Mouse (Mus musculus) right cerebral cortex, adult 18-20 months (tissue): ENCODE results near the gene Hic2.
"Not testable (repeated sequence)": the region's sequence is repeated elsewhere in the genome, so short reads cannot be mapped to it uniquely, and the experiment has no call there.

Source experiments
- DNase-seq: peaks from one replicate; pipeline ENCODE4 v3.0.0; 2022; ENCODE audit warnings: mixed read lengths

Hic2 gene

GRCm38 (mm10) chr16:17232794-17233701, at the start of gene Hic2:
Gene Hic2 (plus strand): TSS chr16:17233572.
- DNase-seq, result peak; percentile 92

- no peak for DNase-seq
These were observed 47.9 kb upstream of the Hic2 start for GRCm38 (mm10) chr16:17185475-17185874.

GRCm38 (mm10) chr16:17193823-17194222, 39.5 kb upstream of the Hic2 start:
- DNase-seq, result no peak

GRCm38 (mm10) chr16:17200121-17200952, 33.0 kb upstream of the Hic2 start:
- peak; percentile 10 for DNase-seq

GRCm38 (mm10) chr16:17200953-17201707, 32.2 kb upstream of the Hic2 start:
- peak; percentile 90 for DNase-seq

- peak; percentile 33 for DNase-seq
These were observed 31.4 kb upstream of the Hic2 start for GRCm38 (mm10) chr16:17201977-17202376.

GRCm38 (mm10) chr16:17202549-17202948, 30.8 kb upstream of the Hic2 start, which contains the start of gene Ube2l3:
Gene Ube2l3 (minus strand): TSS chr16:17202649.
- DNase-seq, result no peak

- no peak for DNase-seq
These were observed 28.4 kb upstream of the Hic2 start for GRCm38 (mm10) chr16:17204990-17205389.

- DNase-seq, result peak; percentile 86
These were observed 24.7 kb upstream of the Hic2 start, which contains the start of gene Rimbp3 for GRCm38 (mm10) chr16:17208389-17209361. Gene Rimbp3 (plus strand): TSS chr16:17208603.

GRCm38 (mm10) chr16:17209404-17209960, 23.9 kb upstream of the Hic2 start:
- peak; percentile 7 for DNase-seq

- peak; percentile 85 for DNase-seq
These were observed 23.2 kb upstream of the Hic2 start for GRCm38 (mm10) chr16:17209981-17210838.

- DNase-seq, result no peak
These were observed 16.3 kb upstream of the Hic2 start for GRCm38 (mm10) chr16:17216934-17217633.

- no peak for DNase-seq
These were observed 13.1 kb upstream of the Hic2 start for GRCm38 (mm10) chr16:17220127-17220733.

GRCm38 (mm10) chr16:17222197-17222596, 11.2 kb upstream of the Hic2 start:
- DNase-seq, result peak; percentile 97

GRCm38 (mm10) chr16:17225584-17225983, 7.8 kb upstream of the Hic2 start:
- DNase-seq, result no peak

- no peak for DNase-seq
These were observed 6.9 kb upstream of the Hic2 start for GRCm38 (mm10) chr16:17226496-17226895.

- not testable (repeated sequence) for DNase-seq
These were observed 1.8 kb upstream of the Hic2 start for GRCm38 (mm10) chr16:17231523-17231922.

GRCm38 (mm10) chr16:17233702-17234498, 528 bp downstream of the Hic2 start:
- peak; percentile 25 for DNase-seq
